Mouse (Mus musculus): ENCODE data around the gene Cc2d2b. TPM values are rescaled to one million over a fixed set of nuclear protein-coding genes. Genes with fewer than 3 reads are reported as not detected.

The Cc2d2b gene
- polyA plus RNA-seq, 1 experiment from 2014 or later, result 0.33 TPM

DNA sequence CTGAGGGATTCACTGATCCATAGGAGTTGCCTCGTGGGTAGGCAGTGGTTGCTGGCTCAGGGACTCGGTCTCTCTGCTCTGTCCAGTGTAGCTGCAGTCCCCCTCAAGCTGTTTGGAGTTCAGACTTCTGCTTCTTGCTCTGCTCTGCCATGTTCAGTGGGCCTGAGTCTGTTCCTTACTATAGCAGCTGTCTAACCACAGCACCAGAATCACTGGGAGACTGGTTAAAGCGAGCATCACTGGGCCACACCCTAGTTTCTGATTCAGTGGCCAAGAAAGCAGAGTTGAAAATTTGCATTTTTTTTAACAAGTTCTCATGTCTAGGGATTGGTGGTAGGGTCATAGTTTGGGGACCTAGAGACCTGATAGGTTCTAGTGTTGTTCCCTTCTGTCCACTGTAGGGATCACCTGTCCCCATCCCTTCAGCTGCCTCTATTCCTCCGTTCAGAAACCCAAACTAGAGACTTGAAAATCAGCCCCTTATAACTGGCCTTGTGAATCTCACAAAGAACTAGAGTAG lies 72.8 kb downstream of the Cc2d2b start:
- Histone ChIP-seq H3K4me2 (replicated peaks) (no peak overlapping the region), H3K9ac (replicated peaks) (no peak overlapping the region)
- WGBS, result 79% methylated on average over 4 of the region's 4 CpGs

DNA sequence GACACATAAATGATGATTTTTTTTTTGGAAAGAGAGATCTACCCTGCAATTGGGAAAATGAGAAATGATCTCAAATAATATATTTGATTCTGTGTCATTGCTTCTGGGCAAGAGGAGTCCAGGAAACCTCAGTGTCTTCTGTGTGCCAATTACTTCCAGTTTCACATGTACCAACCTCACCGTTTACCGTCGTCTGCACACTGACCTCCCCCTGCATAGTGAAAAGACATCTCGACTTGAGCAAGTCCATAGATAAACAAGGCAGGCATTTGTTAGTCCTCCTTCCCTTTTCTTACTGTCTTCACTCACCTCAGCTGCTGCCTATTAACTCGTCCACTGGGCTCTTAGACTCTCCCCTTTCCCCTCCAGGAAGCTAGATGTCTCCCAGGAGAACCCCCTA lies 77.1 kb downstream of the Cc2d2b start:
- H3K4me3 ChIP-seq, result no peak overlapping the region
- no peaks in the 10 kb centered on the region for H3K36me3 ChIP-seq
- H3K27ac ChIP-seq (replicated peaks), result no peak overlapping the region
- no peaks in the 10 kb centered on the region for H3K9me3 ChIP-seq
- H3K27me3 ChIP-seq, result no peaks in the 10 kb centered on the region
- 78% methylated on average over 5 of the region's 5 CpGs for WGBS
- no peak for ATAC-seq (replicated peaks)
- H3K4me2 ChIP-seq (replicated peaks), result no peak overlapping the region
- no peak overlapping the region for H3K9ac ChIP-seq (replicated peaks)
- H3K4me1 ChIP-seq, result peaks cover 8% of the 10 kb centered on the region

More for the DNA sequence above, 72.8 kb downstream of the Cc2d2b start:
- Histone ChIP-seq H3K4me1 (no peaks in the 10 kb centered on the region), H3K36me3 (no peaks in the 10 kb centered on the region), H3K27ac (replicated peaks) (no peak overlapping the region), H3K4me3 (no peak overlapping the region), H3K9me3 (no peaks in the 10 kb centered on the region), H3K27me3 (no peaks in the 10 kb centered on the region)
- ATAC-seq (replicated peaks), result no peak

DNA sequence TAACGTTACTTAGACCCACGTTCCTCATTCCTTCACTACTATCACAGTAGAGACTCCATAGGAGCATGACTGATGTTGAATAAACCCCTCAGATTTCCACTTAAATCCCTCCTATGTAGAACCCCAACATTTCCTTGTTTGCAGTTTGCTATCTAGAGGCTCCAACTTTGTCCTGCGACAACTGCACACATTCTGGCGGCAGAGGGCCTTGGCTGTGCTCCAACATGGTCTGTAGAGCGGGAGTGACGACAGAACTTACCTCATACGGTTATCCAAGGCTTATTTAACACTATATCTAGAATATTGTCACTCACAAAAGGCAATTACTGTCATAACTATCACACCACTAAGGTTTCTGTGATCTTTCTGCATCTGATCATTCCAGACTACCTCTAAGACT lies 78.2 kb downstream of the Cc2d2b start:
- 70% methylated on average over 7 of the region's 7 CpGs for WGBS
- no peak overlapping the region for H3K9ac ChIP-seq (replicated peaks)
- peaks cover 8% of the 10 kb centered on the region for H3K4me1 ChIP-seq
- no peaks in the 10 kb centered on the region for H3K9me3 ChIP-seq
- H3K36me3 ChIP-seq, result no peaks in the 10 kb centered on the region
- H3K27ac ChIP-seq (replicated peaks), result no peak overlapping the region
- no peak overlapping the region for H3K4me3 ChIP-seq
- ATAC-seq (replicated peaks), result no peak
- no peak overlapping the region for H3K4me2 ChIP-seq (replicated peaks)
- H3K27me3 ChIP-seq, result no peaks in the 10 kb centered on the region

DNA sequence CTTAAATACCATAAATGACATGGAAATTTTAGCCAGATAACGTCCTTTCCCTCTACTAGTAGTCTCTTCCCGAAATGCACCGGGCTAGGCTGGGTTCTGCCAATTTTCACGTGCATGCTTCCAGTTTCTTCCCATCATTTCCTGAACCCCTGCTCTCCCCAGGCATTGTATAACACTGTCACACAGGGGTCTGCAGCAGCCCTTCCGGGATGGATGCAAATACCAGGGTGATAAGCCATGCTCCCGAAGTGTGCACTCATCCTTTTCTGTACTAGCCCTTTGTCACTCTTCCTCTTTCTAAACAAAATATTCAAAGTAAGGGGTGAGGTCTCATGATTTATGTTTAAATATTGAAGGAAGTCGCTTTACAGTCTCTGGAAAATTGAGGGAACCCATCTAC lies 81.6 kb downstream of the Cc2d2b start:
- peaks cover 41% of the 10 kb centered on the region for H3K4me1 ChIP-seq
- H3K27ac ChIP-seq (replicated peaks), result peak overlapping the region; percentile 97
- no peaks in the 10 kb centered on the region for H3K9me3 ChIP-seq
- WGBS, result 58% methylated on average over 7 of the region's 7 CpGs
- no peaks in the 10 kb centered on the region for H3K27me3 ChIP-seq
- no peaks in the 10 kb centered on the region for H3K36me3 ChIP-seq
- H3K9ac ChIP-seq (replicated peaks), result peak overlapping the region; percentile 99
- peak overlapping the region; percentile 97 for H3K4me3 ChIP-seq
- peak overlapping the region; percentile 71 for H3K4me2 ChIP-seq (replicated peaks)
- no peak for ATAC-seq (replicated peaks)

DNA sequence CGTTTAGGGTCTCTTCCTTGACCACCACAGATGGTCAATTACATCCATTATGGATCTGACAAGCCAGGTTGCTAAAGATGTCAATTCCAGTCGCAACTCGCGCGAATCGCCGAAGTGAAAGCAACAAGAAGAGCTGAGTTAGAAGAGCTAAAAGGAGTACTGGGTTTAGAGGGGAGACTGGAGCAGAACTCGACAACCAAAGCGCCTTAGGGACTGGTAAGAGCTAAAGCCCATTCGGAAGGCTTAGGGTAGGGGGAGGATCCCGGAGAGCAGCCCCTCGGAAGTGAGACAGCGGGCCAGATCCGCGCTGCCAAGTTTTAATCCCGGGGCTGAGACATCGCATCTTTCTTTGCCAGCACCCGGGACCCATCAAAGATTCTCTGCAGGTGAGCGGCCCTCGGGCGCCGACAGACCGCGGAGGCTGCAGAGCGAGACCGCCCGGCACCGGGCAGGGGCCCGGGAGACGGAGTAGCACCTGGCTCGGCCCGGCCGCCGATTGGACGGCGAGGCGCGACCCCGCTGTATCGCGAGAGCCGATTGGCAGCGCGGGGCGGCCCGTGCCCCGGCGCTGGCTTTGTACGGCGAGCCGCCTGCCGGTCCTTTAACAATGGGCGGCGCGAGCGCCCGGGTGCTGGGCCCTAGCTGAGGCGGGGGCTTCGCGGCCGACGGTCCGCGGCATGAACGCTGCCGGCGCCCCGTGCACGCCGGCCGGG lies 82.3 kb downstream of the Cc2d2b start, which contains the start of gene Ccnj:
TSS of gene Ccnj (plus strand) at position 577 of the 713 bp plus-strand sequence.
- Histone ChIP-seq H3K27me3 (no peaks in the 10 kb centered on the region), H3K4me1 (peaks cover 46% of the 10 kb centered on the region), H3K4me3 (peak within 1 kb of the TSS; percentile 97), H3K4me2 (replicated peaks) (peak within 1 kb of the TSS; percentile 71), H3K9ac (replicated peaks) (peak within 1 kb of the TSS; percentile 99), H3K27ac (replicated peaks) (peak within 1 kb of the TSS; percentile 97), H3K36me3 (no peaks in the 10 kb centered on the region; the same call in 1 of the 2 replicates), H3K9me3 (no peaks in the 10 kb centered on the region)
- under 1% methylated on average over 67 of the region's 71 CpGs for WGBS
- ATAC-seq (replicated peaks), result peak; percentile 99

DNA sequence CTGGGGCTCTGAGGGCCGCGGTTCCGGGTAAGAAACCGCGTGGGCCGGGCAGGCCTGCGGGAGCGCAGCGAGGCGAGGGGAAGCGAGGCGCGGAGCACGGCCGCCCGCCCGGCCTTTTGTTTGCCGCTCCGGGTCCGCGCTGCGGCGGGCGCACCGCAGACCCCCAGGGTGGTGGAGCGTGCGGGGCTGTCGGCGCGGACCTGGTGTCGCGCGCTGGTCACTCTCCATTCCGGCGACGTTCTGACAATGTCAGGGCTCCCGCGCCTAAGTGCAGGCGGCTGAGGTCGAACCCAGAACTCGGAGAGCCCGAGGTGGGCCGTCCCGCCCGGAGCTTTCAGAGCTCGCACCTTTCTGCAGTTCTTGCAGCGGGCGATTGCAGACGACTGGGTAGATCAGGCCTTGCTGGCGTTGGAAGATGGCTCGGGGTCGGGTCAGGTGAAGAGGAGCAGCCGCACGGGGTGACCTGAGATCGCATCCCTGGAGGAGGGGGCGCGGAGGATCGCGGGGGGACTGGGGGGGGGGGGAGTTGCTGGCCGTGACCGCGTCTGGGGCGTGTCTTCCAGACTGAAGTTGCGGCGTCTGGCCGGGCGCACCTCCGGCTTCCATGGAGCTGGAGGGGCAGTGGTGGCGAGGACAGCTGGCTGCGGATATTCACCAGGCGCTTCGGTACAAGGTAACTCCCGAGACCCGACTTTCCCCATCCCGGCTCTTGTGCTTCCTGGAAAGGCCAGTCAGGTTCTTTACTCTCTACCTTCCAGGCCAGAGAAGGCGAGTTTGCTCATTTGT lies 83.1 kb downstream of the Cc2d2b start:
- Histone ChIP-seq H3K9me3 (no peaks in the 10 kb centered on the region), H3K4me1 (peaks cover 46% of the 10 kb centered on the region), H3K27ac (replicated peaks) (peak overlapping the region; percentile 97), H3K27me3 (no peaks in the 10 kb centered on the region), H3K9ac (replicated peaks) (peak overlapping the region; percentile 99), H3K36me3 (peaks cover 2% of the 10 kb centered on the region; the same call in 1 of the 2 replicates), H3K4me3 (peak overlapping the region; percentile 97), H3K4me2 (replicated peaks) (peak overlapping the region; percentile 71)
- ATAC-seq (replicated peaks), result peak; percentile 71
- WGBS, result under 1% methylated on average over 73 of the region's 76 CpGs

DNA sequence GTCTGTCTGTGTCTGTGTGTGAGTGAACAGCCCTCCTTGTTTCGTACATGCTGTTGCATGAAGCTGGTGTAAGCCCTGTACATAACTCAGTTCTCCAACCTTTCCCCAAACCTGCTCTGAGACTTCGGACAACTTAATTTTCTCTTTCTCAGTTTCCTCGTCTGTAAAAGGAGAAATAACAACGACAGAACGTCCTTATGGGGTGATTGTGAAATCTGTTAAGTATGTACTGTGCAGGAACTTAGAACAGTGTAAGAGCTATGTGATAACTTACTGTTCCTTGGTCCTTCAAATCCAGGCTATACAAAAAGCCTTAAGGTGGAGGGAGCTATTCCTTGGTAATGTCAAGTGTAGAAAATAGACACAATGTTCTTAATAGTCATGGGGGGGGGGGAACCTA lies 83.8 kb downstream of the Cc2d2b start:
- H3K4me1 ChIP-seq, result peaks cover 46% of the 10 kb centered on the region
- peaks cover 8% of the 10 kb centered on the region for H3K36me3 ChIP-seq
- peak overlapping the region; percentile 71 for H3K4me2 ChIP-seq (replicated peaks)
- no peak for ATAC-seq (replicated peaks)
- WGBS, result 23% methylated on average over 5 of the region's 5 CpGs
- no peaks in the 10 kb centered on the region for H3K27me3 ChIP-seq
- peak overlapping the region; percentile 97 for H3K4me3 ChIP-seq
- no peak overlapping the region for H3K27ac ChIP-seq (replicated peaks)
- H3K9me3 ChIP-seq, result no peaks in the 10 kb centered on the region
- H3K9ac ChIP-seq (replicated peaks), result peak overlapping the region; percentile 99

DNA sequence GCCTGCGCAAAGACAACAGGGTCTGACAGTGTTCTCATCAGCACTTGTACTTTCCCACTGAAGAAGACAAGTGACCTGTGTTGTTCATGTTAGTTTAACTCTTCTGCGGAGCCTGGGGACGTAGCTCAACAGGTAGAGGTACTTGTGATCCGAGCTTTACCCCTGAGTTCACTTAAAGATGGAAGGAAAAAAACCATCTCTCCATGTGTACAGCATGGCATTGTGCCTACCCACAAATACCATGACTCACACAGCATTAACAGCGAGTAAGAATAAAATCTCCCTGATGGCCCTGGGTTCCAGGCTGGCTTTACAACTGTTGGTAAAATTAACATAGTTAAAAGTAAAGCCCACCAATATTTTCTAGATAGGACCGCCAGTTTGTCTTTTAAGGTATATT lies 85.9 kb downstream of the Cc2d2b start:
- no peaks in the 10 kb centered on the region for H3K27me3 ChIP-seq
- H3K4me1 ChIP-seq, result peaks cover 46% of the 10 kb centered on the region
- no peak for ATAC-seq (replicated peaks)
- no peak overlapping the region for H3K27ac ChIP-seq (replicated peaks)
- 84% methylated on average over 6 of the region's 6 CpGs for WGBS
- peaks cover 29% of the 10 kb centered on the region for H3K36me3 ChIP-seq
- H3K4me3 ChIP-seq, result no peak overlapping the region
- no peak overlapping the region for H3K9ac ChIP-seq (replicated peaks)
- H3K9me3 ChIP-seq, result no peaks in the 10 kb centered on the region
- H3K4me2 ChIP-seq (replicated peaks), result no peak overlapping the region

DNA sequence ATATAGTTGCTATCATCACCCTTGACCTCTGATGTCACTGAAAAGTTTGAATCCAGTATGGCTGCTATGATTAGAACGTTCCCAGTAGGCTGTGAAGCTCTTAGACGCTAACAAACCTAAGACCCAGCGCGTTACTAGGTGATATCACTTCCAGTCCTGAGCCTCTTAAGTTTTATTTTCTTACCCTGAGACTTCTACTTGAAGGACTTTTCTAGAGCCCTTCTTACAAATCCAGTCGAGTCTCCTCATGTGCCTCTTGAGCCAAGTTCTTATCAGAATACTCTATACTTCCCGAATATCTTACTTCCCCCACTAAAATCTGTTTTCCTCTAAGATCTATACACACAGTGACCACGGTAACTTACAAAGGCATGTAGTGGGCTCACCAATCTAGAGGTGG lies 89.7 kb downstream of the Cc2d2b start:
- peaks cover 25% of the 10 kb centered on the region for H3K4me1 ChIP-seq
- H3K4me2 ChIP-seq (replicated peaks), result no peak overlapping the region
- peaks cover 53% of the 10 kb centered on the region for H3K36me3 ChIP-seq
- H3K27me3 ChIP-seq, result no peaks in the 10 kb centered on the region
- H3K9ac ChIP-seq (replicated peaks), result no peak overlapping the region
- WGBS, result 96% methylated on average over 7 of the region's 7 CpGs
- H3K27ac ChIP-seq (replicated peaks), result no peak overlapping the region
- H3K4me3 ChIP-seq, result no peak overlapping the region
- ATAC-seq (replicated peaks), result no peak
- H3K9me3 ChIP-seq, result no peaks in the 10 kb centered on the region

DNA sequence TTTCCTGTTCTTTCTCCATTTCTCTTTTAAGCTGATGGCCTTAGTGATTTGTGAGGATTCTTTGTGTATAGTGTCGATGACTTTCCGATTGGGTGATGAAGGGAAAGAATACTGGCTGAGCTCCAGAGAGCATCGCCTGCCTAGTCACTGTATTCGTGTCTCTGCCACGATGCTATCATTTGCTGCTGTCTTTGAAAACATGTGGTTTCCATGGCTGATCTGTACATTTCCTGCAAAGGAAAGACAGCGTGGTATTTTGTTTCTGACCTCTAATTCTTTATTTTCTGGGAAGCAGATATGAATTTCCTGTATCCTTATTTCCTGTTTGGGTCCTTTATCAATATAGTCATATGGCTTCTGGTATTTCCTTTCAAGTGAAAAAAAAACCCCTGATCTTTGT lies 91.8 kb downstream of the Cc2d2b start:
- no peaks in the 10 kb centered on the region for H3K27me3 ChIP-seq
- H3K9ac ChIP-seq (replicated peaks), result no peak overlapping the region
- H3K36me3 ChIP-seq, result peaks cover 72% of the 10 kb centered on the region

DNA sequence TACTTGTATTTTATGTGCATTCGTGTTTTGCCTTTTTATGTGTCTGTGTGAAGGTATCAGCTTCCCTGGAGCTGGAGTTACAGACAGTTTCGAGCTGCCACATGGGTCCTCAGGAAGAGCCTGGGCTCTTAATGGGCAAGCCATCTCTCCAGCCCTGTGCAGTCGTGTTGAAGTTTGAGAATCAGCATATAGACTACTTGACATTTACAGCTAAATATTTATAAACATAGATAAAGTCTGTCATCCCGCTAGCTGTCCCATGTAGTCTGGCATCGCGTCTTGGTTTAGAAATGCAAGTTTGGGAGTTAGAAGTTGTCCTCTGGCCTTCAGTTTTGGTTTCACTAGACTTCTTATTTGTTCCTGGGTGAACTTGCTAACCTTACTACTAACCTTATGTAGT lies 92.5 kb downstream of the Cc2d2b start:
- Histone ChIP-seq H3K9me3 (no peaks in the 10 kb centered on the region), H3K27ac (replicated peaks) (no peak overlapping the region), H3K9ac (replicated peaks) (no peak overlapping the region), H3K36me3 (peaks cover 80% of the 10 kb centered on the region), H3K4me2 (replicated peaks) (no peak overlapping the region), H3K4me3 (no peak overlapping the region), H3K27me3 (no peaks in the 10 kb centered on the region), H3K4me1 (no peaks in the 10 kb centered on the region)
- WGBS, result 91% methylated on average over 6 of the region's 6 CpGs
- ATAC-seq (replicated peaks), result no peak

More for the DNA sequence above, 91.8 kb downstream of the Cc2d2b start:
- WGBS, result 76% methylated on average over 6 of the region's 6 CpGs
- Histone ChIP-seq H3K4me2 (replicated peaks) (no peak overlapping the region), H3K9me3 (no peaks in the 10 kb centered on the region), H3K4me1 (peaks cover 4% of the 10 kb centered on the region), H3K27ac (replicated peaks) (no peak overlapping the region), H3K4me3 (no peak overlapping the region)
- ATAC-seq (replicated peaks), result no peak

DNA sequence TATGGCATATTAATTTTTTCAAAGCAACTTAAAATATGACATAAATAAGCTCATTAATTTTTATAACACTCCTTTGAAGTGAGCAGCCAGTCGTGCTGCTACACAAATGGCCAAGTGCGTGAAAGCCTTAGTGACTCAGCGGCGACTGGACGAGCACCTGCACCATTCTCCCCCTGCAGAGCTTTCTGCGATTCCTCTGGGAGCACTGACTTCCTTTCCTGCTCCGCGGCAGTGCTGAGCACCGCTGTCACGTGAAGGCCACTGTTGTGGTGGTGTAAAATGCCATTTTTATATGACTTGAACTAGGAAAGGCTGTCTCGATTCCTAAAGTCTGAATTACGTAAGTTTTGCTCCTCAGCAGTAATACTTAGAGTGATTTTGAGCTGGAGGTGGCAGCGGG lies 93.0 kb downstream of the Cc2d2b start:
- Histone ChIP-seq H3K9me3 (no peaks in the 10 kb centered on the region), H3K27ac (replicated peaks) (no peak overlapping the region), H3K36me3 (peaks cover 82% of the 10 kb centered on the region), H3K9ac (replicated peaks) (no peak overlapping the region), H3K27me3 (no peaks in the 10 kb centered on the region), H3K4me2 (replicated peaks) (no peak overlapping the region), H3K4me3 (no peak overlapping the region), H3K4me1 (no peaks in the 10 kb centered on the region)
- 92% methylated on average over 13 of the region's 13 CpGs for WGBS
- ATAC-seq (replicated peaks), result no peak
